Mouse (Mus musculus) gastrocnemius, postnatal 25 days (tissue): ENCODE data around the gene Trp73. TPM values are rescaled to one million over a fixed set of nuclear protein-coding genes. Genes with fewer than 3 reads are reported as not detected.

Source experiments
- DNase-seq: peaks from one replicate; pipeline ENCODE4 v3.0.0; 2022
- long read RNA-seq, 2 experiments: library from polyadenylated mRNA; stranded (forward); transcript quantifications; one replicate each; pipeline ENCODE4 v2.0.0; 2021
- total RNA-seq, 2 experiments: library from RNA; stranded (reverse); gene quantifications; 1 replicate in 1 of 2; 2 replicates in 1 of 2; pipeline ENCODE4 v1.2.3; 2021

The Trp73 gene
- total RNA-seq: under 1 TPM in 1 of 2 experiments, not detected in 1; 0.38 TPM
- long read RNA-seq, experiment 1: 0 reads
- long read RNA-seq, experiment 2: 0 reads

GRCm38 (mm10) chr4:154140182-154140212 lies at the start of gene Trp73:
Gene Trp73 (minus strand): TSS chr4:154140208.
- no peak for DNase-seq

GRCm38 (mm10) chr4:154188948-154189347 lies 48.9 kb upstream of the Trp73 start:
- DNase-seq: no peak

GRCm38 (mm10) chr4:154186002-154186537 lies 46.1 kb upstream of the Trp73 start:
- DNase-seq: no peak

GRCm38 (mm10) chr4:154185001-154185400 lies 45.0 kb upstream of the Trp73 start:
- no peak for DNase-seq

GRCm38 (mm10) chr4:154183566-154183965 lies 43.6 kb upstream of the Trp73 start:
- no peak for DNase-seq

GRCm38 (mm10) chr4:154181001-154181400 lies 41.0 kb upstream of the Trp73 start:
- no peak for DNase-seq

- peak; percentile 45 for DNase-seq
Measured at GRCm38 (mm10) chr4:154177257-154177656, 37.2 kb upstream of the Trp73 start.

- DNase-seq: no peak
Measured at GRCm38 (mm10) chr4:154171931-154172604, 32.1 kb upstream of the Trp73 start.

GRCm38 (mm10) chr4:154171151-154171930 lies 31.3 kb upstream of the Trp73 start:
- DNase-seq: no peak

GRCm38 (mm10) chr4:154170506-154171150 lies 30.6 kb upstream of the Trp73 start, which contains the start of gene Megf6:
Gene Megf6 (plus strand): TSS chr4:154170730.
- DNase-seq: no peak

- no peak for DNase-seq
Measured at GRCm38 (mm10) chr4:154170021-154170420, 30.0 kb upstream of the Trp73 start.

GRCm38 (mm10) chr4:154167053-154167452 lies 27.0 kb upstream of the Trp73 start:
- DNase-seq: no peak

- DNase-seq: peak; percentile 42
Measured at GRCm38 (mm10) chr4:154163296-154163695, 23.3 kb upstream of the Trp73 start.

GRCm38 (mm10) chr4:154160538-154161390 lies 20.8 kb upstream of the Trp73 start, which contains the start of gene Tprgl:
Gene Tprgl (minus strand): TSS chr4:154160666.
- peak; percentile 97 for DNase-seq

GRCm38 (mm10) chr4:154159961-154160537 lies 20.0 kb upstream of the Trp73 start:
- DNase-seq: no peak

- DNase-seq: peak; percentile 54
Measured at GRCm38 (mm10) chr4:154159002-154159401, 19.0 kb upstream of the Trp73 start.

- DNase-seq: no peak
Measured at GRCm38 (mm10) chr4:154157970-154158662, 18.1 kb upstream of the Trp73 start.

- DNase-seq: no peak
Measured at GRCm38 (mm10) chr4:154156050-154156449, 16.0 kb upstream of the Trp73 start.

GRCm38 (mm10) chr4:154154104-154154503 lies 14.1 kb upstream of the Trp73 start:
- no peak for DNase-seq

GRCm38 (mm10) chr4:154146342-154146741 lies 6.3 kb upstream of the Trp73 start:
- DNase-seq: no peak

GRCm38 (mm10) chr4:154144712-154145111 lies 4.7 kb upstream of the Trp73 start:
- no peak for DNase-seq
